Mouse (Mus musculus) heart, adult 2 months (tissue): ENCODE results near the gene Zbtb12.

Experiments
- CTCF ChIP-seq: fragments of 200-600 bp; IDR thresholded peaks from 2 replicates; pipeline ENCODE4 v1.8.1; 2022; ENCODE audit warnings: antibody characterized with exemption, mild to moderate bottlenecking, moderate library complexity
- EP300 ChIP-seq: fragments of 200-500 bp; IDR thresholded peaks from 2 replicates; pipeline ENCODE4 v1.6.1; 2011; ENCODE audit warnings: low read depth, low read length, control low read depth; ENCODE audit not compliant: insufficient read depth
- POLR2A ChIP-seq: fragments of 200-500 bp; IDR thresholded peaks from 2 replicates; pipeline ENCODE4 v1.6.1; 2011; ENCODE audit warnings: mild to moderate bottlenecking, low read depth, low read length, control low read depth; ENCODE audit not compliant: insufficient read depth

- TF ChIP-seq CTCF (no peak), POLR2A (no peak), EP300 (no peak)
Measured at GRCm38 (mm10) chr17:34860514-34860913, 18.8 kb upstream of the Zbtb12 start.
